Mouse (Mus musculus) layer of hippocampus, adult 2 months (tissue): ENCODE measurements around the gene Brwd1. TPM values are rescaled to one million over a fixed set of nuclear protein-coding genes. Genes with fewer than 3 reads are reported as not detected.
"Not testable (repeated sequence)": the region's sequence is repeated elsewhere in the genome, so short reads cannot be mapped to it uniquely, and the experiment has no call there.

Source experiments
- DNase-seq, 2 experiments: peaks; one replicate each; pipeline ENCODE4 v3.0.0; 2022; ENCODE audit warnings: low spot score in 2 of 2
- H3K27ac ChIP-seq: fragments of 200-600 bp; 2 replicates; pipeline ENCODE4 v1.8.1; 2022
- H3K4me3 ChIP-seq: fragments of 200-600 bp; 2 replicates; pipeline ENCODE4 v1.8.1; 2022; ENCODE audit warnings: mild to moderate bottlenecking
- CTCF ChIP-seq: fragments of 200-600 bp; conservative IDR thresholded peaks from 2 replicates; pipeline ENCODE4 v1.8.1; 2022; ENCODE audit warnings: antibody characterized with exemption, mild to moderate bottlenecking, moderate library complexity
- long read RNA-seq, 2 experiments: library from polyadenylated mRNA; stranded (forward); transcript quantifications; one replicate each; pipeline ENCODE4 v2.0.0; 2021; ENCODE audit warnings: borderline mapping rate in 2 of 2
- total RNA-seq, 2 experiments: library from RNA; stranded (reverse); gene quantifications; 2 replicates each; pipeline ENCODE4 v1.2.3; 2021

Gene Brwd1
- 100 to 1,000 TPM; 141 to 150 TPM for total RNA-seq
- long read RNA-seq, experiment 1, transcript Brwd1-203 (5 exons, 2,382 nt) = major isoform, 70 of 80 reads
- long read RNA-seq, experiment 1, partial matches to known transcripts = 3 of 80 reads
- long read RNA-seq, experiment 1, other reads (novel, unspliced or antisense) = 7 of 80 reads
- long read RNA-seq, experiment 2, transcript Brwd1-203 (5 exons, 2,382 nt) = major isoform, 77 of 92 reads
- long read RNA-seq, experiment 2, partial matches to known transcripts = 4 of 92 reads
- long read RNA-seq, experiment 2, other reads (novel, unspliced or antisense) = 11 of 92 reads

GRCm38 (mm10) chr16:96082301-96083178, at the start of gene Brwd1:
Brwd1 (minus strand) TSS chr16:96082526.
- TF ChIP-seq CTCF = no peak
- peak within 1 kb of the TSS; percentile 73 for H3K4me3 ChIP-seq
- peak within 1 kb of the TSS; percentile 99 for H3K27ac ChIP-seq
- peak; percentile 89 to 91 for DNase-seq

GRCm38 (mm10) chr16:96128466-96128865, 46.1 kb upstream of the Brwd1 start:
- Histone ChIP-seq H3K4me3 (peak overlapping the region; percentile 86), H3K27ac (peak overlapping the region; percentile 98)
- no peak for DNase-seq
- TF ChIP-seq CTCF = no peak

- peak within 1 kb of the TSS; percentile 86 for H3K4me3 ChIP-seq
- DNase-seq = peak; percentile 95 to 97
- TF ChIP-seq CTCF = no peak
These were observed 45.5 kb upstream of the Brwd1 start, which contains the start of gene Hmgn1 for GRCm38 (mm10) chr16:96127657-96128344. Hmgn1 (minus strand) TSS chr16:96127729.

GRCm38 (mm10) chr16:96127288-96127656, 44.9 kb upstream of the Brwd1 start:
- TF ChIP-seq CTCF = no peak
- no peak for DNase-seq
- Histone ChIP-seq H3K27ac (peak overlapping the region; percentile 98), H3K4me3 (peak overlapping the region; percentile 86)

More at GRCm38 (mm10) chr16:96127657-96128344, 45.5 kb upstream of the Brwd1 start, which contains the start of gene Hmgn1:
- H3K27ac ChIP-seq = peak within 1 kb of the TSS; percentile 98

- no peak for DNase-seq
- no peak for TF ChIP-seq CTCF
- H3K4me3 ChIP-seq = peak overlapping the region; percentile 86
- peak overlapping the region; percentile 98 for H3K27ac ChIP-seq
These were observed 44.4 kb upstream of the Brwd1 start for GRCm38 (mm10) chr16:96126684-96127171.

- Histone ChIP-seq H3K4me3 (no peak overlapping the region), H3K27ac (no peak overlapping the region)
- no peak for DNase-seq
- TF ChIP-seq CTCF = no peak
These were observed 37.8 kb upstream of the Brwd1 start for GRCm38 (mm10) chr16:96120022-96120623.

GRCm38 (mm10) chr16:96114729-96115128, 32.4 kb upstream of the Brwd1 start:
- peak; percentile 34 for TF ChIP-seq CTCF
- no peak for DNase-seq
- Histone ChIP-seq H3K27ac (no peak overlapping the region), H3K4me3 (no peak overlapping the region)

- no peak for TF ChIP-seq CTCF
These were observed 30.4 kb upstream of the Brwd1 start for GRCm38 (mm10) chr16:96112769-96113168.

GRCm38 (mm10) chr16:96110655-96111345, 28.5 kb upstream of the Brwd1 start:
- no peak for TF ChIP-seq CTCF
- H3K27ac ChIP-seq = no peak overlapping the region
- DNase-seq = no peak
- H3K4me3 ChIP-seq = no peak overlapping the region

More at GRCm38 (mm10) chr16:96112769-96113168, 30.4 kb upstream of the Brwd1 start:
- H3K4me3 ChIP-seq = no peak overlapping the region
- H3K27ac ChIP-seq = no peak overlapping the region
- no peak for DNase-seq

GRCm38 (mm10) chr16:96109673-96110072, 27.3 kb upstream of the Brwd1 start:
- no peak overlapping the region for H3K27ac ChIP-seq
- no peak for DNase-seq
- no peak overlapping the region for H3K4me3 ChIP-seq
- no peak for TF ChIP-seq CTCF

GRCm38 (mm10) chr16:96103036-96103435, 20.7 kb upstream of the Brwd1 start:
- H3K4me3 ChIP-seq = no peak overlapping the region
- no peak overlapping the region for H3K27ac ChIP-seq
- peak; percentile 77 for TF ChIP-seq CTCF
- no peak for DNase-seq

- not testable (repeated sequence) for H3K27ac ChIP-seq, H3K4me3 ChIP-seq, DNase-seq
These were observed 15.5 kb upstream of the Brwd1 start for GRCm38 (mm10) chr16:96097811-96098210.
